Mouse (Mus musculus) embryonic facial prominence, embryonic 15.5 days (tissue): Measurements from ENCODE around the gene Pitx3. TPM values are rescaled to one million over a fixed set of nuclear protein-coding genes. Genes with fewer than 3 reads are reported as not detected.
A peak's percentile ranks its signal among the peaks of the same experiment; 100 is the strongest.

Source experiments
- ATAC-seq: fragments of 200-750 bp; cut with Nextera tagmentation; 2 replicates; pipeline ENCODE4 v1.8.0; 2017; ENCODE audit warnings: low read depth, moderate TSS enrichment; ENCODE audit not compliant: insufficient number of reproducible peaks, low FRiP score, low TSS enrichment
- H3K27ac ChIP-seq: fragments of 300-500 bp; sonication (generic); replicated peaks from 2 replicates; pipeline ENCODE4 v1.5.1; 2015; ENCODE audit warnings: mild to moderate bottlenecking, inconsistent platforms
- H3K27me3 ChIP-seq: fragments of 300-500 bp; sonication (generic); 2 replicates; pipeline ENCODE4 v1.6.1; 2015; ENCODE audit warnings: inconsistent platforms
- H3K36me3 ChIP-seq: fragments of 300-500 bp; sonication (generic); 2 replicates; pipeline ENCODE4 v1.6.1; 2015; ENCODE audit warnings: mild to moderate bottlenecking, inconsistent platforms
- H3K4me1 ChIP-seq: fragments of 300-500 bp; sonication (generic); 2 replicates; pipeline ENCODE4 v1.6.1; 2015; ENCODE audit warnings: inconsistent platforms
- H3K4me2 ChIP-seq: fragments of 300-500 bp; sonication (generic); replicated peaks from 2 replicates; pipeline ENCODE4 v1.6.1; 2015; ENCODE audit warnings: mild to moderate bottlenecking, inconsistent platforms
- H3K4me3 ChIP-seq: fragments of 300-500 bp; sonication (generic); replicated peaks from 2 replicates; pipeline ENCODE4 v1.5.1; 2015; ENCODE audit warnings: mild to moderate bottlenecking, inconsistent platforms
- H3K9ac ChIP-seq: fragments of 300-500 bp; sonication (generic); 2 replicates; pipeline ENCODE4 v1.6.1; 2015; ENCODE audit warnings: inconsistent platforms
- H3K9me3 ChIP-seq: fragments of 300-500 bp; sonication (generic); replicated peaks from 2 replicates; pipeline ENCODE4 v1.6.1; 2016; ENCODE audit warnings: inconsistent platforms
- WGBS: fragments of 180-500 bp; shearing (Covaris S2); methylation state at CpG from one replicate; pipeline ENCODE4 v1.1.7; 2015; 5-methylcytosine and 5-hydroxymethylcytosine counted together
- polyA plus RNA-seq: library from polyadenylated mRNA; unstranded; fragments of >200 nt; fragmentation: Nextera tagmentation; extraction: Ambion mirVana; gene quantifications from 2 replicates; pipeline ENCODE4 v1.2.1, GENCODE M21; 2015

The Pitx3 gene
- polyA plus RNA-seq, 1 experiment from 2014 or later, result 10.4 TPM

DNA sequence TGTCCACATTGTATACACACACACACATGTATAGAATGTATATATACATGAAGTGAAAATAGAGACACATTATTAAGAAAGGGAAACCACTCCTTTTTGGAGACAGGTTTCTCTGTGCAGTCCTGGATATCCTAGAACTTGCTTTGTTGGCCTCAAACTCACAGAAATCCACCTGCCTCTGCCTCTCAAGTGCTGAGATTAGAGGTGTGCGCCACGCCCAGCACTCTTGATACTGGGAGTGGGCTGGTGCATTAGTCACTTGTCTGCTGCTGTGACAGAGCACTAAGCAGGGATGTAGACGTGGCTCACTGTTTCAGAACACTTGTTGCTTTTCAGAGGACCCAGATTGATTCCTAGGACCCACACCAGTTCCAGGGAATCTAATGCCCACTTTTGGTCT lies 17.8 kb upstream of the Pitx3 start:
- 91% methylated on average over 3 of the region's 3 CpGs for WGBS
- peaks cover 46% of the 10 kb centered on the region for H3K36me3 ChIP-seq
- H3K4me2 ChIP-seq, result no peak overlapping the region
- no peak for ATAC-seq
- no peak overlapping the region for H3K27ac ChIP-seq
- H3K4me1 ChIP-seq, result no peaks in the 10 kb centered on the region; the same call in 1 of the 2 replicates
- no peak overlapping the region for H3K4me3 ChIP-seq
- H3K9me3 ChIP-seq, result no peaks in the 10 kb centered on the region
- H3K9ac ChIP-seq, result no peak overlapping the region
- H3K27me3 ChIP-seq, result no peaks in the 10 kb centered on the region

DNA sequence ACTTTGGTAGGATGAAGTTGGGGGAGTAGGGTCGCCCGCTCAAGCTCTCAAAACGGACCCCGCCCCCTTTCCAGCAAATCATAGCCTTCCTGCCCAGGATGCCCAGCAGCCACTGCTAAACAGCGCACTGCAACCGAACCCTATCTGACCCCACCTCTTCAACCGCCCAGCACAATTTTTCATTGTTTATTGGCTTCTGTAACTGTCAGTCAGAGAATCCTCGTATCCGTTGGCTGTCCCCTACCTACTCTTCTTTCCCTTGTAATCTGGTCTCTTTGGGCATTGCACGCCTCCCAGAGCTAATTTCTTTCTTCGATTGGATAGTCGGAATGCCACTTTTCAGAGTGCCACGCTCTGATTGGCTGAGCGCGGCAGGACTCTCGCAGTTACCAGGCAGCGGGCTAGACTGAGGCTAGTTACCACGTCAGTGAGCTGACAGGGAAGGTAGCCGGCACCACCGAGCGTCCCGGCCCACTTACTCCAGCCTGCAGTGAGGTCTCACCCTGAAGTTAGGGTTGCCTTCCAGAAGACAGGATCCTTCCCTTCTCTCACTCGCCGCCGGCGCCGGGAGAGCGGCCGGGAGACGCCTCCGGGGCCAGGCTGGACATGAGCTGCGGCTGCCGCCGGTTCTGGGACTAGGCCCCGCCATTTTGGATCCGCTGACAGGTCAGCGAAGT lies 4.1 kb upstream of the Pitx3 start, which contains the start of gene Gbf1:
Gene Gbf1 (plus strand): TSS at position 383 of the 677 bp plus-strand sequence.
- peak; percentile 97 for ATAC-seq
- Histone ChIP-seq H3K9ac (peak within 1 kb of the TSS; percentile 62), H3K27ac (0 out of 2 replicates have a peak within 1 kb of the TSS, but pooled peaks have one; percentile 19), H3K4me2 (peak within 1 kb of the TSS; percentile 72), H3K4me3 (peak within 1 kb of the TSS; percentile 91), H3K9me3 (no peaks in the 10 kb centered on the region), H3K4me1 (peaks cover 34% of the 10 kb centered on the region), H3K36me3 (no peaks in the 10 kb centered on the region), H3K27me3 (peaks cover 36% of the 10 kb centered on the region)
- WGBS, result under 1% methylated on average over 37 of the region's 37 CpGs

DNA sequence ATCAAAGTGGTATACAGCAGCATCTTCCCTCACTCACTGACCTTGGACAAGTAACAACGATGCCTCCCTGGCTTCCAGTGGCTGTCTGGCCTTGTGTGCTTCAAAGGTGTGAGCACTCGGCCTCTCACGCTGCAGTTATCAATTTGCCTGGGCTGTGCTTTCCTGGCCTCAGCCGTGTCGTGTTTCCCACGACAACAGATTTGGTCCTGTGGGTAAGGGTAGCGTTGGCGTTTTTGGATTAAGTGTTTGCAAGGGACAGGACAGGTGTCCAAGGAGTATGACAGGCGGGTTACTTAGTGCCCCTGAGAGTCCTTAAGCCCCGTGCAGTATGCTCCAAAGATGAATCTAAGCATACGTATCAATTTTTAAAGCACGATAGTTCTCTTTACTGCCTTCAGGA lies 965 bp upstream of the Pitx3 start:
- H3K27me3 ChIP-seq, result peaks cover 62% of the 10 kb centered on the region
- H3K9ac ChIP-seq, result no peak overlapping the region
- H3K4me1 ChIP-seq, result peaks cover 32% of the 10 kb centered on the region
- H3K9me3 ChIP-seq, result no peaks in the 10 kb centered on the region
- peak overlapping the region; percentile 53; the same call in 1 of the 2 replicates for H3K4me3 ChIP-seq
- H3K4me2 ChIP-seq, result peak overlapping the region; percentile 96
- no peak overlapping the region for H3K27ac ChIP-seq
- no peak for ATAC-seq
- no peaks in the 10 kb centered on the region for H3K36me3 ChIP-seq
- WGBS, result 19% methylated on average over 12 of the region's 12 CpGs

DNA sequence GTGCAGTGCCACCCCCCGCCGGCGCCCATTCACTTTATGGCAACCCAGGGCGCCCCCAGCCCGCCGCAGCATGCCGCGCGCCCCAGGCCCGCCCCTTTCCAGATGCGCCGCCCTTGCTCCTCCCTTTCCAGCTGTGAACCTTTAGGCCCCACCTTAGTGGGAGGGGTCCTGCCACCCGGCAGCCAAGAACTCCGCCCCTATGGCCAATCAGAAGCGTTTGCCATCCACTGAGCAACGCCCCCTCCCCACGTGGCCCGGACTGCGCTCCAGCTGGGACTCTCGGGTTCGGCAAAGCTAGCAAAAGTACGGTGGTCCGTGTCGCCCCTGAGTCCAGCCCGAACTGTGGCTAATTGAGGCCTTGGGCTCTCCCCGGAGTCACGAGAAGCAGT lies 240 bp upstream of the Pitx3 start:
- H3K4me3 ChIP-seq, result peak overlapping the region; percentile 53
- under 1% methylated on average over 26 of the region's 27 CpGs for WGBS
- peak overlapping the region; percentile 9; the same call in 1 of the 2 replicates for H3K27ac ChIP-seq
- no peaks in the 10 kb centered on the region for H3K9me3 ChIP-seq
- peak overlapping the region; percentile 96 for H3K4me2 ChIP-seq
- peaks cover 70% of the 10 kb centered on the region for H3K27me3 ChIP-seq
- peak; percentile 82 for ATAC-seq
- H3K36me3 ChIP-seq, result no peaks in the 10 kb centered on the region
- peaks cover 25% of the 10 kb centered on the region for H3K4me1 ChIP-seq
- 0 out of 2 replicates have a peak overlapping the region, but pooled peaks have one; percentile 15 for H3K9ac ChIP-seq

DNA sequence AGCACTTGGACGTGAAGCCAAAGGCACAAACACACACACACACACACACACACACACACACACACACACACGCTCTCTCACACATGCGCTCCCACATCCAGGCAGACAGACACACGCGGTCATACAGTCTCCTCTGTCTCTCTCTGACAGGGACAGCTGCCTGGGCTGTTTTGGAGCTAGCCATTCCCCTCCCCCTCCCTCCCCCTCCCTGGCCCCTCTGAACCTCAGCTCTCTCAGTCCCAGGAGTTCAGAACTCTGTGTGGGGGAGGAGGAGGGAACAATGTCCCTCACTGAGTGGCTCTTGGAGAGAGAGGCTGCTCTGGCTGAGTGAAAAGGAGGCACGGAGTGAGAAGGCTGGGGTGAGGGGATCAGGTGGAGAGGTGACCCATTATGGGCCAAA lies 7.0 kb downstream of the Pitx3 start:
- H3K4me1 ChIP-seq, result peaks cover 15% of the 10 kb centered on the region
- no peaks in the 10 kb centered on the region for H3K36me3 ChIP-seq
- no peak overlapping the region for H3K4me3 ChIP-seq
- H3K27ac ChIP-seq, result no peak overlapping the region
- peaks cover 88% of the 10 kb centered on the region for H3K27me3 ChIP-seq
- H3K9ac ChIP-seq, result no peak overlapping the region
- H3K9me3 ChIP-seq, result no peaks in the 10 kb centered on the region
- WGBS, result 21% methylated on average over 6 of the region's 6 CpGs
- H3K4me2 ChIP-seq, result no peak overlapping the region
- peak; percentile 40 for ATAC-seq

DNA sequence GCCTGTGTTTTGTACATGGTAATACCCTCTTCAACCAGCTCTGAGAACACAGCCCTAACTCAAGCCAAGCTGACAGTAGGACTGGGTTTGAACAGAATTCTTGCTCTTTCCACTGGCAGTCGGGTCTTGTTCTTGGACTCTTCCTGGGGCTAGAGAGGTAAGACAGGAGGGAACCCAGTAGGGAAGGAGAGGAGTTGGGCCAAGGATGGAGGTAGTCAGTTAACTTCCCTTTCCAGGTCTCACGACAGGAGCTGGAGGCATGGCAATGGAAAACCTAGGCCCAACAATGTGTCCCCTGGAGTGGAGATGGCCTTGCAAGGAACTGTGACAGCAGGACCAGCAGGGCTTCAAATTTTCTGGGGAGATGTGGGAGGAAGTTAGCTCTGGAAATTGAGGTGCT lies 7.8 kb downstream of the Pitx3 start:
- peaks cover 90% of the 10 kb centered on the region for H3K27me3 ChIP-seq
- no peaks in the 10 kb centered on the region for H3K9me3 ChIP-seq
- no peak for ATAC-seq
- WGBS, result 56% methylated on average over 2 of the region's 2 CpGs
- peak overlapping the region; percentile 22; the same call in 1 of the 2 replicates for H3K27ac ChIP-seq
- H3K4me2 ChIP-seq, result no peak overlapping the region
- no peaks in the 10 kb centered on the region for H3K36me3 ChIP-seq
- no peak overlapping the region for H3K9ac ChIP-seq
- H3K4me1 ChIP-seq, result peaks cover 22% of the 10 kb centered on the region
- no peak overlapping the region for H3K4me3 ChIP-seq

DNA sequence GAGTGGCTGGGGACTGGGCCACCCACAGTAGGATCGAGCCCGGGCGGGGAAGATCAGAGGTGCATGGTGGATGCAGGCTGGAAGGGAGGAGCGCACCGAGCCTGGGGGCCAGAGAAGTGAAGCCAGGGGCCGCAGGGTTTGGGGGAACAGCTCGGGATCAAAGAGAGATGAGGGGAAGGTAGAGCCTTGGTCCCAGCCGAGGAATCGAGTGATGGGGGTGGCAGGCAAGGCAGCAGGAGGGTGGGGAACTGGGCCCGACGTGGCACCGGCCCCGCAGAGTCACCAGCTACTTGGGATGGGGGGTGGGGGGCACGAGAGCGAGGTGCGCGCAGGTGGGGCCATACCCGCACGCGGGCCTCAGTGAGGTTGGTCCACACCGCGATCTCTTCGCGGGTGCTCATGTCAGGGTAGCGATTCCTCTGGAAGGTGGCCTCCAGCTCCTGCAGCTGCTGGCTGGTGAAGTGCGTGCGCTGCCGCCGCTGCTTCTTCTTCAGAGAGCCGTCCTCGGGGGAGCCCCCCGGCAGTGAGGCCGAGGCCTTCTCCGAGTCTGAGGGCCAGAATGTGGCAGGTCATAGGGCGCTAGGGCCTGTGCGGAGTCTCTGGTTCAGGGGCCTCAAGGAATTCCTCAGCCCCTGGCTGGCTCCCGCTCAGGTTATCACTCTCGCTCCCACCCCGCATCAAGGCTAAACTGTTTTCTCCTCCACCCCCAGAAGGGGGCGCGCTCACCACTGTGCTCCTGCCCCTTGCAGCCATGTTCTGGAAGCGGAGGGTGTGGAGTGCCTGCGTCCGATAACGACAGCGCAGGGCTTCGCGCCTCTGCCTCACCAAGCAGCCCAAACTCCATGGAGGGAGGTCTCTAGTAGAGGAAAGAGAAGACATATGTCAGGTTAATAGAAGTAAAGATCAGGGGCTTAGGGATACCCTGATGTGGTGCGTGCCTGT lies 11.2 kb downstream of the Pitx3 start:
- no peak for ATAC-seq
- H3K9me3 ChIP-seq, result no peaks in the 10 kb centered on the region
- peaks cover 26% of the 10 kb centered on the region for H3K4me1 ChIP-seq

DNA sequence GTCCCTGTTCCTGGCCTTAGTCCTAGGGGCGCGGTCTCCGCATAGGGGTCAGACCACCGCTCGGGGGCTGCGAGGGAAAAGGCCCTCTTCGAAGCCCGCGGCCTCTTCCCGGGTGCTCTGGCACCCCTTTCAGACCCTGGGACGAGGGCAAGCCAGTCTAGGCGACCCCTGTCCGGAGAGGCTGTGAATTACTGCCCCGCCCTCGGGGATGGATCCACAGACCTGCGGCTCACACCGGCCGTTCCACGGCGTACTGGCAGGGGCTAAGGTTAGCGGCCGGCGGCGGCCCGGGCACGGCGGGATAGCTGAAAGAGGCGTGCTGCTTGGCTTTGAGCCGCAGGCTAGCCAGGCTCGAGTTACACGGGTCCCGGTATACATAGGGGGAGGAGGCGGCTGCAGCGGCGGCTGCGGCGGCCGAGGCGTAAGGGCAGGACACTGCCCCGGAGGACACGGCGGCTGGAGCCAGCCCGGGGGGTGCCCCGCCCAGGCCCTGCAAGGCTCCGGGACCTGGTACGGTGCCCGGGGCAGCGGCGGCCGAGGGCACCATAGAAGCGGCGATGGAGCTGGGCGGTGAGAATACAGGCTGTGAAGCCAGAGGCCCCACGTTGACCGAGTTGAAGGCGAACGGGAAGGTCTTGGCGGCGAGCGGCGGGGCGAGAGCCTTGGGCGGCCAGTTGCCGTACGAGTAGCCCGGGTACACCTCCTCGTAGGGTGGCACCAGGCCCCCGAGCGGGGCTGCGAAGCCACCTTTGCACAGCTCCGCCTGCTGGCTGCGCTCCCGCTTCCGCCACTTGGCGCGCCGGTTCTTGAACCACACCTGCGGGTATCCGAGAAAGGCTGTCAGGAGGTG lies 12.1 kb downstream of the Pitx3 start:
- H3K9ac ChIP-seq, result peak overlapping the region; percentile 48
- no peaks in the 10 kb centered on the region for H3K9me3 ChIP-seq
- peaks cover 28% of the 10 kb centered on the region for H3K4me1 ChIP-seq
- ATAC-seq, result no peak
- under 1% methylated on average over 79 of the region's 79 CpGs for WGBS
- peak overlapping the region; percentile 56 for H3K4me3 ChIP-seq
- H3K27me3 ChIP-seq, result peaks cover 86% of the 10 kb centered on the region
- no peaks in the 10 kb centered on the region for H3K36me3 ChIP-seq
- peak overlapping the region; percentile 100 for H3K4me2 ChIP-seq
- no peak overlapping the region for H3K27ac ChIP-seq

More for the DNA sequence above, 11.2 kb downstream of the Pitx3 start:
- Histone ChIP-seq H3K4me3 (peak overlapping the region; percentile 56), H3K27me3 (peaks cover 88% of the 10 kb centered on the region), H3K4me2 (peak overlapping the region; percentile 100), H3K9ac (0 out of 2 replicates have a peak overlapping the region, but pooled peaks have one; percentile 48), H3K27ac (no peak overlapping the region), H3K36me3 (no peaks in the 10 kb centered on the region)
- 3% methylated on average over 49 of the region's 49 CpGs for WGBS

DNA sequence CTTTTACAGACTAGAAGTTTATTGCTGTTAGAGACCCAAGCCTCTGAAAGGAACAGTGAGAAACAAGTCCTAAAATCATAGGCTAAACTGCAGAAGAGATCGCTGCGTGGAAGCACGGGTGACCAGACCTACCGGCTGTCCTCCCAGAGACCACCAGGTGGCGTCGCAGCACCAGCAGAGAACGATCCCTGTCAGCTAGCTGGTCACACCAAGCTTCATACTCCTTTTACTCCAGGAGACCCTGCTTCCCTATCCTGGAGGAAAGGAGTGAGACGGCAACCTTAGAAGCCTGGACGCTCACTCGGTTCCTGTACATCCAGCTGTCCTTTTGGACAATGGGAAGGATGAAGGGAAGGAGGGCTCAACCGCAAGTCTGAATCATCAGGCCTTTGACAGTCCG lies 12.8 kb downstream of the Pitx3 start:
- 0 out of 2 replicates have a peak, but pooled peaks have one; percentile 20 for ATAC-seq
- Histone ChIP-seq H3K27me3 (peaks cover 92% of the 10 kb centered on the region), H3K9me3 (no peaks in the 10 kb centered on the region), H3K4me3 (peak overlapping the region; percentile 56), H3K4me1 (peaks cover 28% of the 10 kb centered on the region), H3K9ac (no peak overlapping the region), H3K36me3 (no peaks in the 10 kb centered on the region), H3K4me2 (peak overlapping the region; percentile 100), H3K27ac (no peak overlapping the region)
- 2% methylated on average over 12 of the region's 12 CpGs for WGBS

DNA sequence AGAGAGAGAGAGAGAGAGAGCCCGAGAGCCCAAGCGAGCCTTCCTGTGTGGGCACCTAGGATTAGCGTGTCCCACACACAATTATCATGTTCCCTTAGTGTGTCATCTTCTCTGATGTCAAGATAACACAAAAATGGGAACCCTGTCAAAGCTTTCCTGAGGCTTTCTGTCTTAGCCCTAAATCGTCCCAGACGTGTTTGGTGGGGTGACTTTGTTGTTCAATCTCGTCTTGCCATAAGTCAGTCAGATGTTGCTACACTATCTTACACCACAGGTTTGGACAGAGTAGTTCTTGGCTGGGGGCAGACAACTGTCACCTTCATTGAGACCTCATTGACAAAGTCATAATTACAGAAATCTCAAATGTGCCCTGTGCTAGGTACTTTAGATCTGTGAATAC lies 15.5 kb downstream of the Pitx3 start:
- Histone ChIP-seq H3K4me1 (peaks cover 28% of the 10 kb centered on the region), H3K9me3 (no peaks in the 10 kb centered on the region), H3K27me3 (peaks cover 69% of the 10 kb centered on the region), H3K4me3 (no peak overlapping the region), H3K27ac (no peak overlapping the region), H3K9ac (no peak overlapping the region), H3K36me3 (no peaks in the 10 kb centered on the region), H3K4me2 (no peak overlapping the region)
- WGBS, result 22% methylated on average over 6 of the region's 6 CpGs
- ATAC-seq, result no peak
